Mouse (Mus musculus) left cerebral cortex, postnatal 4 days (tissue): ENCODE data around the gene Nkx2-5. TPM values are rescaled to one million over a fixed set of nuclear protein-coding genes. Genes with fewer than 3 reads are reported as not detected.
A peak's percentile ranks its signal among the peaks of the same experiment; 100 is the strongest.

Source experiments
- DNase-seq: peaks from one replicate; pipeline ENCODE4 v3.0.0-alpha.2; 2022
- intact Hi-C: fragments of 180-260 bp; cut with DNase I; formaldehyde crosslinking; loops from one replicate; pipeline ENCODE4 v1.15.1; 2025
- total RNA-seq, 2 experiments: library from RNA; stranded (reverse); gene quantifications; 2 replicates each; pipeline ENCODE4 v1.2.3; 2021

The Nkx2-5 gene
- total RNA-seq, 2 experiments from 2014 or later = not detected

DNA sequence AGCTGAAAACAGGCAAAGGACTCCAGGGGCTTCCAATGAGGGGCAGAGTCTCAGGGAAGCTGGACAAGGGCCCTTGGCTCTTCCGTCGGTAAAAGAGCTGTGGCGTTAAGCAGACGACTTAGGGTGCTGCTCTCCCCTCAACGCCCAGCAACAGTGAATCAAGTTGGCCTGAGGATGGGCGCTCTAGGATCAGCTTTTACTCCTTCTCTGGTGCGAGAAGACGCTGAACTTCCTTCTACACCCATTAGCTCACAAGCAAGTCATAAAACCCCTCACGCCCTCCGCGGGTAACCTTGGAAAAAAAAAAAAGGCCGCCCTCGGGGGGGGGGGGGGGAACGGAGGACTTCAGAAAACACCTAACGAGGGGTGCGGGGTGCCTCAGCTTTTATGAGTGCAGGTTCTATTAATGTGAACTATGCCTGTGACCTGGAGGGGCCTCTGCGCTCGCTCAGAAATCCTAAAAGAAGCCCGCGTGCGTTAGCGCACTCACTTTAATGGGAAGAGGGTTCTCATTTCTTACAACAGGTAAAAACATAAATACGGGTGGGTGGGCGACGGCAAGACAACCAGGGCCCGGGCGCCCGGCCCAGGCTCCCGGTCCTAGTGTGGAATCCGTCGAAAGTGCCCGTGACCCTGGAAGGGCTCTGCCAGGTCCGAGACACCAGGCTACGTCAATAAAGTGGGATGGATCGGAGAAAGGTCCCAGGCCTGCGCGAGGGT is 6.5 kb downstream of the Nkx2-5 start:
- DNase-seq = no peak
- intact Hi-C loops = no loop called here

DNA sequence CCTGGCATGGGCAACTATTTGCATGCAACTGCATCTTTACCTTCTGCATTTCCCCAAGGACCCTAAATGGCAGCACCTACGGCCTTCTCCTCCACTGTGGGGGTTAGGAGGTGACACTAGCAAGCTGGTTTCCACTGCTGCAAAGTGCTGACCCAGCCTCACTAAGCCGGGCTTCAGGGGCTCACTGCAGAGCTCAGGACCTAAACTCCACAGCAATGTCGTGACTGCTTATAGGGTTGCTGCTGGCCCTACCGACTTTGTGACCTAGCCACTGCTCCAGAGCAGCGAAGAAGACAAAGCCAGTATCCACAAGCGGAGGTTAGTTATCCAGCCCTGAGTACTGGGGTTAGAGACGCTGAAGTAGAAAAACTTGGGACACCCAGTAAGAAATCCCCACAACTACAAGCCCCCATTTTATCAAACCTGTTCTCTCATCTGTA is 7.2 kb downstream of the Nkx2-5 start:
- intact Hi-C loops = no loop called here
- no peak for DNase-seq

DNA sequence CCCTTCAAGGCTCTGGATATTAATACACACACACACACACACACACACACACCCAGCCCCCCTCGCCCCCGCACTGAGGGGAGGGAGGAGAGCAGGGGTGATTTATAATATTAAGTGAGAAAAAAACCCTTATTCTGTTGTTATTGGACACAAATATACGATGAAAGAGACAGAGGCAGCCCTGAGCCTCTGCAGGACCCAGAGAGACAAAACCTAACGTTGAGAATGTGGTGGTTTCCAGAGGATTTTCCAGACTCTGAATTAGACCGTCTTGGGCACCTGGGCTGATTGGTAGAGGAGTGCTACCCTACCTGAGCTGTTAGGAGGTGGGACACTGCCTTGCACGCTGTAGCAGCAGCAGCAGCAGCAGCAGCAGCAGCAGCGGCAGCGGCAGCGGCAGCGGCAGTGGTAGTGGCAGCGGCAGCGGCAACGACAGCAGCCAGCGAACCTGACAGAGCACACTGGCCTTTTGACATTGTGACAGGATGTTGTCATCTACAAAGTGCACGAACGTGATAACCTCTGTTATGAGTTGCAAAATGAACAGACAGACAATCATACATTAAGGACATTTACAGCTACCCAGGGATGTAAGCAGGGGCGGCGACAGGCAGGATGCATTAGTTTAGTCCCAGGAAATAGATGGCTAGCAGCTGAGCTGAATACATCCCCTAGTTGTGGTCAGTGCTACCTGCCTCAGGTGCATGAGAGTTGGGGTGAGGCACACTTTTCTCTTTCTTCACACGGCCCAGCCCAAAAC is 7.8 kb downstream of the Nkx2-5 start:
- DNase-seq = no peak
- intact Hi-C loops = no loop called here

DNA sequence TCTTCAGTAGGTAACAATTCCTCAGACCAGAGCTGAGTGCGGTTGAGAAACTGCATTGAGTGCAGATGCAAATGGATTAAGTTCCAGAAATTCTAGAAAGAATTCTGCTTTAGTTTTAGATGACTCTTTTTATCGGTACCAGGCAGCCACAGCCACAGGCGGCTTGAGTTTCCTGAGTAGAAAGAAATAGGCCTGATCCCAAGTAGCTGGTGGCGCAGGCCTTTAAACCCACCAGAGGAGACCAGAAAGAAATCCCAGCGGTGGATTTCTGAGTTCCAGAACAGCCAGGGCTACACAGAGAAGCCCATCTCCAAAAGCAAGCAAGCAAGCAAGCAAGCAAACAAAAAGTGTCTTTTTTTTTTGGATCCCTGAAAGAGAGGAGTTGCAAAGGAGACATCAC is 8.4 kb downstream of the Nkx2-5 start:
- intact Hi-C loops = no loop called here
- no peak for DNase-seq

DNA sequence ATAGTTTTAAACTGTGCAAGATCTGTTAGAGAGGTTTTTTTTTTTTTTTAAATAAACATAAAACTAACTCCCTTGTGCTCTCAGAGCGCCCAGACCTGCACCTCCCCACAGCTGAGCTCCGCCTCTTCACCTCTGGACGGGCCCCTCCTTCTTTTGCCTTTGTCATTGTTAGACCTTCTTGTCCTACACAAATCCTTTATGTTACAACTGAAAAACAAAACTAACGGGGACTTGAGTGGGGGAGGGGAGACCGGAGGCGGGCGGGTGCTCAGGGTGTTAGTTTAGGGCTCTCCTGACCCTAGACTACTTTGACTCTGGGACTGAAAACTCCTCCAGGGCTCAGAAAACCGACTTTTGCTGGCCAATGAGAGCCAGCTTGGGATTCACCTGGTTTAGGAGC is 8.9 kb downstream of the Nkx2-5 start:
- no peak for DNase-seq
- intact Hi-C loops = no loop called here

DNA sequence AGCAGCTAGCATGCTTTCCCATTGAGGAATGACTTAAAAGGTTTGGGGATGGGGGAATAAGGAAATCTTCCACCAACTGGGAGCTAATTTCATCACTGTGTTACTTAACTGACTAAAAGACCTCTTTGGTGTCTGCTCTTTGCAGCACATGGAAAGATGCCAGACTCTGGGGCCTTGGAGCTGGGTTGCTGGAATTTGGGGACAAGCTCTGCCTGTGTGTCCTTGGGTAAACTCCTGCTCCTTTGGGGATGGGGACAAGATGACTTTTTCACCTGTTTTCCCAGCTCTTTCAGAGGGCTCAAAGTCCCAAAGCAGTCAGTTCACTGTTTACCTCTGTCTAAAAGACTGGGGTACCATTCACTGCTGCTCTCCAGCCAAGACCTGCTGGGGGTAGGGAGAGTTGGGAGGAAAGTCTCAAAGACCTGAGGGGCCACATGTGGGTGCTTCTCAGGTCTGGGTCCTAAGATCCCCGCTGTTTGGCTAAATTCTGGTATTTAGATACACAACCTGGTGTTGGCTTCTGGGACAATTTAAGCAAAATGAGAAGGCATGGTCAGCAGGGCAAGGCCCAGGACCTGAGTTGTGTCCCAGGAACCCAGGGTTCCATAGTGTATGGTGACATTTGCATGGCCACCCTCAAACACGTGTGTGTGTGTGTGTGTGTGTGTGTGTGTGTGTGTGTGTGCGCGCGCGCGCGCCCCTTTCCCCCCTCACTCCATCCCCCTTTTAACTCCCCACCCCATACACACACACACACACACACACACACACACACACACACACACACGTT is 9.6 kb downstream of the Nkx2-5 start:
- intact Hi-C loops = no loop called here
- DNase-seq = no peak

DNA sequence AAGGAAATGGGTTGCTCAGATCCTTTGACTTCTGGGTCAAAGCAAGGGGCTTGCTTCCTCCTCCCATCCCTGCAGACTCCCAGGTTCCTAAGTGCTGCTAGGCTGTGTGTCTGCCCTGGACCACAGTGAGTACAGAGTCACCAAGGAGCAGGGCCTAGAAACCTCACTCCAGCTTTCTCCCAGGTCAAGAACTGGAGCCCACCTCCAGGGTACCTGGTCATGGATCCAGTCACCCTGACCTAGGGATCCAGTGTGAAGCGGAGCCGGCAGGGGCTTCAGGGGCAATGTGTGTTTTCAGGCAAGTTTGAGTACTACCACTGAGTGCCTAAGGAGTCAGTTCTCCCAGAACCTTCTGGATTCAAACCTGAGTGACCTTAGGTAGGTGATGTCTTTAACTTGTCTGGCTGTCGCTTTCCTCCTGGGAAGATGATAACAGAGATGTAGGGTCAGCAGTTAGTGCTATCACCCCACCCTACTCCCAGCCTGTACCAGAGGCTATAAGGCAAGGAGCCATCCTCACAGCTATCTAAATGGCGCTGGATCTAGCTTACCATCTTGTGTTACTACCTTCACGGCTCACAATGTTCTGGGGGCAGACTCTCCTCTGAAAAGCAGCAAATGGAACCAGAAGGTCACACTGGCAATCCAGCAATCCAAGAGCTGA is 10.4 kb downstream of the Nkx2-5 start:
- no peak for DNase-seq
- intact Hi-C loops = no loop called here

DNA sequence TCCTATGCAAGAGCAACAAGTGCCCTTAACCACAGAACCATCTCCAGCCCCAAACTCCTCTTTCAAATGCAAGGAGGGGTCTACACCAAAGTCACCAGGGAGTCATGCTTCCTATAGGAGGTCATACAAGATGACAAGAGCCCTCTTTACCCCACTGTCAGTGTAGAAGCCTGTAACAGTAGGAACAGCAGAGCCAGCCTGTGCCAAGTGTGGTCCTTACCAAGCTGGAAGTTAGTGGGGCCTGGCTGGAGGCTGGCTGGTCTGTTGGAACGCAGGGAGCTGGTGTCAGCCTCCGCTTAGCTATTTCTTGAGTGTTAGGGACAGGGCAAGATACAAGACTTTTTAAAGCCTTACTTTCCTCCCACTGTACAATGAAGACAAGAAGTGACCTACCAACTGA is 11.0 kb downstream of the Nkx2-5 start:
- intact Hi-C loops = no loop called here

DNA sequence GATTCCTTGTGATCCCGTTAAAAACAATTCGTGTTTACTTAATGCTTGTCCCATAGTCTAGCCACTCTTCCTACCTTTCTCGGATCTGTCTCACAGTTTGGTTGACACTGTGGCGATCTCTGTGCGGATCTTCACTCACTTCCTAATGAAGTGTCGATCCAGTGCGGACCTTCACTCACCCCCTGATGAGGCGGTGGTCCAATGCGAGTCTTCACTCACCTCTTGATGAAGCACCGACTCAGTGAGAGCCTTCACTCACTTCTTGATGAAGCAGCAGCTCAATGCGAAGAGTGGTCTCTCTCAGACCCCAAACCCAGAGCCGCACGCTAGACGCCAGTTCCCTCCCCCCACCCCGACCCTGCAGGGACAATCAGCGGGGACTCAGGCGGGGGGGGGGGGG is 18.7 kb downstream of the Nkx2-5 start:
- intact Hi-C loops = no loop called here
- no peak for DNase-seq

More for the DNA sequence above, 11.0 kb downstream of the Nkx2-5 start:
- DNase-seq = no peak

DNA sequence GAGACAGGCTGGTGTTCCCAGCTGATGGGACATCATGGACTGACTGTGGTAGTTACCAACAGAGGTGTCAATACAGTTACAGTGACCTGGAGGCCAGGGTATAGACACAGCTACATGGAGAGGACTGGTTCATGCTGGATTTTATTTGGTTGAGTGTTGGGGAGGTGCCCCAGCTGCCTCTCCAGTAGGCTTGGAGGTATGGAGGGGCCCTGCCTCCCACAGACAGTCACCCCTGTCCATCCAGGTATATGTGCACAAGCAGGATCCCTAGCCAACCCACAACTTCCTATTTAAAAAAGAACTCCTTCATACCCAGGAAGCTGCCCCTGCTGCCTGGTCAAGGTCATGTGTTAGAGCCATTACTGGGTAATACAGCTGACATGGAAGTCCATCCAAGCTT is 27.0 kb downstream of the Nkx2-5 start:
- intact Hi-C loops = no loop called here
- DNase-seq = no peak

DNA sequence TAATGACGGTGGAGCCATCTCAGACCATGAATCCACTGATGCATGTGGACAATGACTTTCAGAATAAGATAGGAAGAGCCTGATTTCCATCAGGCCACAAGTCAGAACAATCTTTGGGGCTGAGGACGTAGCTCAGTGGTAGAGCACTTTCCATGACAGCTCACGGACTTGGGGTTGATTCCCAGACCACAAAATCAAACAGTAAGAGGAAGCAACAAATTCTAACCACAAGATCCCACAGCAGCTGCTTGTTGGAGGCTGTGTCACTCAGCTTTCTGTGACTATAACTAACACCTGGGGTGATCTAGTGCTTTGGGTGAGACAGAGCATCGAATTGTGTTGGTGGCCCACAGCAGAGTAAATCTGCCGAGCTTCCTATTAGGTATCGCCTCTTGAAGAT is 28.0 kb downstream of the Nkx2-5 start:
- intact Hi-C loops = no loop called here

DNA sequence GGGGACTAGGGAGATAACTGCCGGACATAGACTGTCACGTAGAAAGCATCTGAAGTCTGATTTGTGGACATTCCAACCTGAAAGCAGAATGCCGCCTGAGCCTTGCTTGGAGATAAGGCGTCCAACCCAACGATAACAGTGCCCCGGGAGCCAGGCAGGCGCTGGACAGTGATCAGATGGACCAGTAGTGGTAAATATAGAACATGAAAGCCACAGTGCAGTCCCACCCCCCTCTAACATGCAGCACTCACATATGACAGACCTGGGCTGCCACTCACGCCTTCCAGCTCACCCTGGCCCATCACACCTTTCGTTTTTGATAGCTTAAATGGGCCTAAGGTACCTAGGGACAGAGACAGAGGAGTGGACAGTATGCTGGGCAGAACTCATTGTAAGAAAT is 31.3 kb downstream of the Nkx2-5 start:
- intact Hi-C loops = no loop called here
- no peak for DNase-seq

More for the DNA sequence above, 28.0 kb downstream of the Nkx2-5 start:
- DNase-seq = no peak

DNA sequence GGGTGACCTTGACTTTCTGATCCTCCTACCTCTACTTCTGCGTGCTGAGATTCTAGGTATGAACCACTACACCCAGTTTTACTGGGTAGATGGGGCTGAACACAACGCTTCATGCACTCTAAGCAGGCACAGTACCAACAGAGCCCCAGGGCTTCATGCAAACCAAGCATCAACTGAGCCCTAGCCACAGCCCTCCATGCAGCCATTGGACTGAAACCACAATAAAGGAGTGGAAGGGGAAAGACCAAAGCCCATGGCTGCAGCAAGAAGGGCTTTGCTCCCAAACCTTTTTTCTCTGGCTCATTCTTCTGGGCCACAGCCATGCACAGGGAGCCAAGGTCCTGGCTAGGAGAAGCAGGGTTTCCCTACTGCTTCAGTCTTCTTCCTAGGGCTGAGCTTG is 32.2 kb downstream of the Nkx2-5 start:
- no peak for DNase-seq
- intact Hi-C loops = no loop called here

DNA sequence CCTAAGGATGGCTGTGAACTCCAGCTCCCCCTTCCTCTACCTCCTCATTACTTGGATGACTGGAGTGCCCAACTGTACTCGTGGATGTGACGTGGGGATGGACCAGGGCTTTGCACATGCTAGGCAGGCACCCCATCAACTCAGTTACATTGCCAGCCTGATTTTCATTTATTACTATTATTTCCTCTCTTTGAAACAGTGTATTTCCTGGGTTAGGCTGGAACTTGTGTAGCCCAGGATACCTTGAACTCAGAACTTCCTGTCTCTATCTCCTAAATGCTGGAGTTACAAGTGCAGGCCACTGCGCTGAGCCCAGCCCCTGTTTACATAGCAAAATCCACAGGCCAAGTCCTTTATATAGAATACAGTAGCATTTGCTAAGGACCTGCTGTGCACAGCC is 41.9 kb downstream of the Nkx2-5 start:
- no peak for DNase-seq
- intact Hi-C loops = no loop called here

DNA sequence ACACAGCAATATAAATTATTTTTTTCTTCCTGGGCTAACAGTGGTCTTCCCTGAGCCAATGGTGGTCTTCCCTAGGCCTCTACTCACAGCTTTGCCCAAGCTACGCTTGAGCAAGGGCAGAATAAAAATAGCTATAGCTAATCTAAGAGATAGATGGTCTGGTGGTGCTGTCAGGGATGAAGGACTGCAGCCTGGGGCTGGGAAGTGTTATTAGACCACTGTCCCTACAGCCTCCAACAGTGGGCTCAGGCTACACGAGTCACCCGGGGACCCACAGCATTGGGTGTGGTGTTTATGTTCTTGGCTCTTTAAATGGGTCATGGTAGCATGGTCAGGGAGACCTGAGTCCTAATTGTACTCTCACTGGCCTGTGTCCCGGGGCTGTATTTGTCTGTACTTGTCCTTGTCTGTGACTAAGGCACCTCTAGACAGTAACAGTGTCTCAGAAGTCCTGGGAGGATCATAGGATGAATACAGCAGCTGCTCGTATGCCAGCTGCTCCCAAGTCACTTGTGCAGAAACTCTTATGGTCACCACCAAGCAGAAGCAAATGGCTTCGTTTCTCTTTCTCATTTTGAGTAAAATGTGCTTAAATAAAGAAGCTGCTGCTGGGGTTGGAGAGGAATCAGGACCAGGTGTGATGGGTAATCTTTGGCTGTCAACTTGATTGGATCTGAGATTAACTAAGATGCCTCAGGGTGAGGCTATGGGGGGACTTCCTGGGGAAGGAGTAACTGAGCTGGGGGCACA is 47.3 kb downstream of the Nkx2-5 start:
- intact Hi-C loops = no loop called here
- DNase-seq = no peak

DNA sequence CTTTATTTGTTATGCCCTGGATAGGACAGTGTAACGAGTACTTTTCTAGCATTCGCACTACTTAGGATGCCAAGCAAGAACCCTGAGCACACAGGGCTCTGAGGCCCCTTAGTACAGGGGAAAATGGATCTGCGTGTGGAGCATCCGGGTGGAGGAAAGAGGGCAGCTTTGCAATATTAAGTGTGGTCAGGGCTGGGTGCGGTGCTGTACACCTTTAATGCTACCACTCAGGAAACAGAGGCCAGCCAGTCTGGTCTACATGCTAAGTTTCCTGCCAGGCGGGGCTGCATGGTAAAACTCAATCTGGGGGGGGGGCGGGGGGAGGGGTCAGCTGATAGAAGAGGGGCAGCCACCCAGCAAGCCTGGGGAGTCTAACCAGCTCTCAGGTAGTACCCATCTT is 49.4 kb downstream of the Nkx2-5 start:
- intact Hi-C loops = no loop called here
- no peak for DNase-seq

DNA sequence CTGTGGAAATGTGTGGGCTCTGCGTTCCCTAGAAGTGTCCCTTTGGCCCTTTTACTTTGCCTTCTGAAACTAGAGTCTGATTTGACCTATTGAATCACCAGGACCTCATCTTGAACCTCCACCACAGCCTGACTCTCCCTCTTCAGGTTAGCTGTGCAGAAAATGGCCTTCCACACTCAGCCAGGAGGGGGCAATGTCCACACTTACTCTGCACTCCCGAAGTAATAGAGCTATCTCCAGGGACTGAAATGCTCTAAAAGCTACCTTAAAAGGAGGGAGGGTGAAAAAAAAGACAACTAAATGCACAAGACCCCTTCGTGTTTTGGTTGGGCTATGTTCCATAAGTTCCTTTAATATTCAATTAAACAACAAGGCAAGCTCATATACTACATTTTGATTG is 50.1 kb downstream of the Nkx2-5 start:
- DNase-seq = peak; percentile 56
- intact Hi-C loops = loop anchor here (5.0 kb wide), 1 partner anchor 93 kb away; no protein-coding TSS in a partner anchor

DNA sequence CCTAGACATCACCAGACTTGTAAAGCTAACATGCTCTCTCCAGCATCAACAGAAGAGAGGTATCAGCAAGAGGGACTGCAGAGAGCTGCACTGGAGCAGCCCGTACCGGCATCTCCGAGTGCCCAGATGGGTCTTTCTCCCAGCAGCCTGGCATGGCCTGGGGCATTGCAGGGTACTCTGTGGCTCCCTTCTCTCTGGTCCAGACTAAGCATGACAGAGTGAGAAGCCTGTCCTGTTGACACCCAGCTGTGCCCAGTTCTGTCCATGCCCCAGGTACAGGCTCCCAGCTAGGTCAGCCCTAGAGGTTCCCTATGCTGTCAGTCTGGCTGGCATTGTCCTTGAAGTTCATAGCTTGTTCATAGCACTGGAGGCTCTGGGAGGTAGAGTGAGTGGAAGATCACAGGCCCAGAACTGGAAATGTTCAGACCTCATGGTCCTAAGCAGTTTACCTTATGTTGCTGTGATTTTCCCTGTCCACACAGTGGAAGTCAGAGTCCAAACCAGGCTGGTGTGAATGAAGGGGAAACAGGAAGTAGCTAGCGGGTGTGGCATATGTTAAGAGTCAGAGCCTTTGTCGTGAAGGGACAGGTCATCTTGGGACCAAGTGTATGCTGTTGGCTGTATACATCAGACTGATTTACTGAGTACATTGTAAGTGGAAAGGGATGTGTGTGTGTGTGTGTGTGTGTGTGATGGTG is 51.6 kb downstream of the Nkx2-5 start:
- intact Hi-C loops = loop anchor here (5.0 kb wide), 1 partner anchor 94 kb away; no protein-coding TSS in a partner anchor

DNA sequence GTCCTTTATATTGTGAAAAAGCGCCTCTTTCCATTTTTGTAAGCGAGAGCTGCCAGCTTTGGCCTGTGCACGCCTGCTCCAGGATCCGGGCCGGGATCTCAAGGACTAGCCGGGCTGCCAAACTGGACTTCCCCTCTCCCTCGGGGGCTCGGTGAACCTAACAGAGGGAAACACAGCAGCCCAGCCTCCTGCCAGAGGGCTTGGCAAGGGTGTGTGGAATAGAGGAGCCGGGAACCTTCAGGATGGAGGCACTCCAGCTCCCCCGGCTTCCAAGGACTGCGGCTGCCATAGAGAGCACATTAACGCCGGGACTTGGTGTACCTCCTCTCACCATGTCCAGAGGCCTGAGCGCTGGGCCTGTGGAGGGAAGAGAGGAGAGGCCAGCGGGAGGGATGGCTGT is 52.7 kb downstream of the Nkx2-5 start:
- DNase-seq = no peak
- intact Hi-C loops = loop anchor here (5.0 kb wide), 1 partner anchor 95 kb away; no protein-coding TSS in a partner anchor

More for the DNA sequence above, 51.6 kb downstream of the Nkx2-5 start:
- DNase-seq = no peak
